Mouse (Mus musculus): ENCODE data around the gene Pde4dip. TPM values are rescaled to one million over a fixed set of nuclear protein-coding genes. Genes with fewer than 3 reads are reported as not detected.

Pde4dip gene
- polyA plus RNA-seq, 1 experiment from 2014 or later = 27.1 TPM

GRCm38 (mm10) chr3:97828286-97828685, 60.2 kb downstream of the Pde4dip start:
- Histone ChIP-seq H3K27me3 (ENCODE audit: control insufficient read depth, insufficient read depth, low read length) (no peaks in the 10 kb centered on the region), H3K9ac (replicated peaks; ENCODE audit: low read depth, low read length) (no peak overlapping the region), H3K4me2 (replicated peaks; ENCODE audit: low read depth, low read length) (no peak overlapping the region), H3K9me3 (ENCODE audit: control insufficient read depth, low read depth, low read length) (no peaks in the 10 kb centered on the region), H3K27ac (ENCODE audit: low read length) (no peak overlapping the region), H3K36me3 (ENCODE audit: control insufficient read depth, insufficient read depth, low read length) (no peaks in the 10 kb centered on the region), H3K4me3 (ENCODE audit: low read depth, low read length) (no peak overlapping the region), H3K4me1 (ENCODE audit: control insufficient read depth, insufficient read depth, low read length) (no peaks in the 10 kb centered on the region)
- WGBS = 93% methylated on average over 4 of the region's 4 CpGs
- ATAC-seq (ENCODE audit: insufficient number of reproducible peaks, insufficient read depth, low FRiP score, low read depth) = no peak

- no peak overlapping the region for H3K9ac ChIP-seq (replicated peaks; ENCODE audit: low read depth, low read length)
Observed at GRCm38 (mm10) chr3:97825246-97825645, 63.3 kb downstream of the Pde4dip start.

GRCm38 (mm10) chr3:97824744-97825143, 63.8 kb downstream of the Pde4dip start:
- H3K36me3 ChIP-seq (ENCODE audit: control insufficient read depth, insufficient read depth, low read length) = no peaks in the 10 kb centered on the region
- H3K9me3 ChIP-seq (ENCODE audit: control insufficient read depth, low read depth, low read length) = no peaks in the 10 kb centered on the region
- H3K9ac ChIP-seq (replicated peaks; ENCODE audit: low read depth, low read length) = no peak overlapping the region
- no peak for ATAC-seq (ENCODE audit: insufficient number of reproducible peaks, insufficient read depth, low FRiP score, low read depth)
- H3K4me3 ChIP-seq (ENCODE audit: low read depth, low read length) = peak overlapping the region; percentile 48
- 6% methylated on average over 4 of the region's 5 CpGs for WGBS
- no peaks in the 10 kb centered on the region for H3K4me1 ChIP-seq (ENCODE audit: control insufficient read depth, insufficient read depth, low read length)
- peak overlapping the region; percentile 92 for H3K4me2 ChIP-seq (replicated peaks; ENCODE audit: low read depth, low read length)
- H3K27ac ChIP-seq (ENCODE audit: low read length) = no peak overlapping the region
- no peaks in the 10 kb centered on the region for H3K27me3 ChIP-seq (ENCODE audit: control insufficient read depth, insufficient read depth, low read length)

More at GRCm38 (mm10) chr3:97825246-97825645, 63.3 kb downstream of the Pde4dip start:
- no peaks in the 10 kb centered on the region for H3K9me3 ChIP-seq (ENCODE audit: control insufficient read depth, low read depth, low read length)
- H3K4me2 ChIP-seq (replicated peaks; ENCODE audit: low read depth, low read length) = no peak overlapping the region
- H3K4me1 ChIP-seq (ENCODE audit: control insufficient read depth, insufficient read depth, low read length) = no peaks in the 10 kb centered on the region
- no peaks in the 10 kb centered on the region for H3K36me3 ChIP-seq (ENCODE audit: control insufficient read depth, insufficient read depth, low read length)
- ATAC-seq (ENCODE audit: insufficient number of reproducible peaks, insufficient read depth, low FRiP score, low read depth) = no peak
- no peaks in the 10 kb centered on the region for H3K27me3 ChIP-seq (ENCODE audit: control insufficient read depth, insufficient read depth, low read length)
- H3K4me3 ChIP-seq (ENCODE audit: low read depth, low read length) = no peak overlapping the region
- H3K27ac ChIP-seq (ENCODE audit: low read length) = no peak overlapping the region
- WGBS = 20% methylated on average over 3 of the region's 3 CpGs

GRCm38 (mm10) chr3:97824011-97824711, 64.3 kb downstream of the Pde4dip start:
- Histone ChIP-seq H3K27me3 (ENCODE audit: control insufficient read depth, insufficient read depth, low read length) (no peaks in the 10 kb centered on the region), H3K36me3 (ENCODE audit: control insufficient read depth, insufficient read depth, low read length) (no peaks in the 10 kb centered on the region), H3K4me1 (ENCODE audit: control insufficient read depth, insufficient read depth, low read length) (no peaks in the 10 kb centered on the region), H3K27ac (ENCODE audit: low read length) (0 out of 2 replicates have a peak overlapping the region, but pooled peaks have one; percentile 21), H3K4me3 (ENCODE audit: low read depth, low read length) (peak overlapping the region; percentile 48), H3K9me3 (ENCODE audit: control insufficient read depth, low read depth, low read length) (no peaks in the 10 kb centered on the region), H3K9ac (replicated peaks; ENCODE audit: low read depth, low read length) (0 out of 2 replicates have a peak overlapping the region, but pooled peaks have one; percentile 28), H3K4me2 (replicated peaks; ENCODE audit: low read depth, low read length) (peak overlapping the region; percentile 92)
- ATAC-seq (ENCODE audit: insufficient number of reproducible peaks, insufficient read depth, low FRiP score, low read depth) = peak; percentile 59; the same call in 1 of the 2 replicates
- WGBS = under 1% methylated on average over 29 of the region's 29 CpGs

- ATAC-seq (ENCODE audit: insufficient number of reproducible peaks, insufficient read depth, low FRiP score, low read depth) = no peak
- 31% methylated on average over 6 of the region's 6 CpGs for WGBS
- Histone ChIP-seq H3K4me2 (replicated peaks; ENCODE audit: low read depth, low read length) (peak overlapping the region; percentile 92), H3K9ac (replicated peaks; ENCODE audit: low read depth, low read length) (no peak overlapping the region), H3K27ac (ENCODE audit: low read length) (no peak overlapping the region), H3K36me3 (ENCODE audit: control insufficient read depth, insufficient read depth, low read length) (no peaks in the 10 kb centered on the region), H3K27me3 (ENCODE audit: control insufficient read depth, insufficient read depth, low read length) (no peaks in the 10 kb centered on the region), H3K9me3 (ENCODE audit: control insufficient read depth, low read depth, low read length) (no peaks in the 10 kb centered on the region), H3K4me3 (ENCODE audit: low read depth, low read length) (no peak overlapping the region), H3K4me1 (ENCODE audit: control insufficient read depth, insufficient read depth, low read length) (no peaks in the 10 kb centered on the region)
Observed at GRCm38 (mm10) chr3:97823438-97823837, 65.1 kb downstream of the Pde4dip start.

GRCm38 (mm10) chr3:97819050-97819449, 69.5 kb downstream of the Pde4dip start:
- ATAC-seq (ENCODE audit: insufficient number of reproducible peaks, insufficient read depth, low FRiP score, low read depth) = no peak
- Histone ChIP-seq H3K36me3 (ENCODE audit: control insufficient read depth, insufficient read depth, low read length) (no peaks in the 10 kb centered on the region), H3K9ac (replicated peaks; ENCODE audit: low read depth, low read length) (no peak overlapping the region), H3K9me3 (ENCODE audit: control insufficient read depth, low read depth, low read length) (no peaks in the 10 kb centered on the region), H3K27ac (ENCODE audit: low read length) (peak overlapping the region; percentile 15; the same call in 1 of the 2 replicates), H3K4me3 (ENCODE audit: low read depth, low read length) (no peak overlapping the region), H3K4me2 (replicated peaks; ENCODE audit: low read depth, low read length) (no peak overlapping the region), H3K4me1 (ENCODE audit: control insufficient read depth, insufficient read depth, low read length) (no peaks in the 10 kb centered on the region), H3K27me3 (ENCODE audit: control insufficient read depth, insufficient read depth, low read length) (no peaks in the 10 kb centered on the region)
- WGBS = 36% methylated on average over 3 of the region's 3 CpGs

- ATAC-seq (ENCODE audit: insufficient number of reproducible peaks, insufficient read depth, low FRiP score, low read depth) = no peak
- Histone ChIP-seq H3K4me2 (replicated peaks; ENCODE audit: low read depth, low read length) (no peak overlapping the region), H3K27me3 (ENCODE audit: control insufficient read depth, insufficient read depth, low read length) (no peaks in the 10 kb centered on the region), H3K27ac (ENCODE audit: low read length) (peak overlapping the region; percentile 15; the same call in 1 of the 2 replicates), H3K4me3 (ENCODE audit: low read depth, low read length) (no peak overlapping the region), H3K36me3 (ENCODE audit: control insufficient read depth, insufficient read depth, low read length) (no peaks in the 10 kb centered on the region), H3K9ac (replicated peaks; ENCODE audit: low read depth, low read length) (no peak overlapping the region), H3K9me3 (ENCODE audit: control insufficient read depth, low read depth, low read length) (no peaks in the 10 kb centered on the region), H3K4me1 (ENCODE audit: control insufficient read depth, insufficient read depth, low read length) (no peaks in the 10 kb centered on the region)
- WGBS = 59% methylated on average over 1 of the region's 1 CpGs
Observed at GRCm38 (mm10) chr3:97818383-97818982, 70.0 kb downstream of the Pde4dip start.

GRCm38 (mm10) chr3:97811651-97812399, 76.7 kb downstream of the Pde4dip start:
- Histone ChIP-seq H3K9ac (replicated peaks; ENCODE audit: low read depth, low read length) (no peak overlapping the region), H3K4me1 (ENCODE audit: control insufficient read depth, insufficient read depth, low read length) (no peaks in the 10 kb centered on the region), H3K27ac (ENCODE audit: low read length) (no peak overlapping the region), H3K4me3 (ENCODE audit: low read depth, low read length) (no peak overlapping the region), H3K27me3 (ENCODE audit: control insufficient read depth, insufficient read depth, low read length) (no peaks in the 10 kb centered on the region), H3K36me3 (ENCODE audit: control insufficient read depth, insufficient read depth, low read length) (no peaks in the 10 kb centered on the region), H3K4me2 (replicated peaks; ENCODE audit: low read depth, low read length) (no peak overlapping the region), H3K9me3 (ENCODE audit: control insufficient read depth, low read depth, low read length) (no peaks in the 10 kb centered on the region)
- peak; percentile 84 for ATAC-seq (ENCODE audit: insufficient number of reproducible peaks, insufficient read depth, low FRiP score, low read depth)
- 25% methylated on average over 7 of the region's 7 CpGs for WGBS
